Mouse (Mus musculus) stomach, postnatal 0 days (tissue): Measurements from ENCODE around the gene Tie1. TPM values are rescaled to one million over a fixed set of nuclear protein-coding genes. Genes with fewer than 3 reads are reported as not detected.

Experiments
- ATAC-seq: fragments of 200-750 bp; cut with Nextera tagmentation; 2 replicates; pipeline ENCODE4 v1.8.0; 2017; ENCODE audit not compliant: low FRiP score, low TSS enrichment
- DNase-seq: peaks from one replicate; pipeline ENCODE4 v3.0.0-alpha.2; 2016; ENCODE audit warnings: low spot score
- H3K27ac ChIP-seq: fragments of 300-500 bp; sonication (generic); replicated peaks from 2 replicates; pipeline ENCODE4 v1.5.1; 2014; ENCODE audit warnings: mild to moderate bottlenecking, control low read depth
- H3K27me3 ChIP-seq: fragments of 300-500 bp; sonication (generic); 2 replicates; pipeline ENCODE4 v1.6.1; 2014; ENCODE audit warnings: low read length; ENCODE audit not compliant: control insufficient read depth, insufficient read depth
- H3K36me3 ChIP-seq: fragments of 300-500 bp; sonication (generic); 2 replicates; pipeline ENCODE4 v1.6.1; 2014; ENCODE audit warnings: low read length, mixed read lengths; ENCODE audit not compliant: control insufficient read depth, insufficient read depth
- H3K4me1 ChIP-seq: fragments of 300-500 bp; sonication (generic); replicated peaks from 2 replicates; pipeline ENCODE4 v1.6.1; 2014; ENCODE audit warnings: antibody characterized with exemption; ENCODE audit not compliant: control insufficient read depth, insufficient read depth
- H3K4me2 ChIP-seq: fragments of 300-500 bp; sonication (generic); replicated peaks from 2 replicates; pipeline ENCODE4 v1.6.1; 2014; ENCODE audit warnings: low read depth, mild to moderate bottlenecking, control low read depth, moderate library complexity
- H3K4me3 ChIP-seq: fragments of 300-500 bp; sonication (generic); 2 replicates; pipeline ENCODE4 v1.5.1; 2014; ENCODE audit warnings: low read depth, low read length, control low read depth
- H3K9ac ChIP-seq: fragments of 300-500 bp; sonication (generic); 2 replicates; pipeline ENCODE4 v1.6.1; 2014; ENCODE audit warnings: mild to moderate bottlenecking, low read length, control low read depth, mixed read lengths
- H3K9me3 ChIP-seq: fragments of 300-500 bp; sonication (generic); 2 replicates; pipeline ENCODE4 v1.6.1; 2016; ENCODE audit warnings: low read length; ENCODE audit not compliant: control insufficient read depth
- CTCF ChIP-seq: IDR thresholded peaks from 2 replicates; pipeline ENCODE4 v1.5.1; 2016; ENCODE audit warnings: antibody characterized with exemption, low read depth, mild to moderate bottlenecking, moderate library complexity
- EP300 ChIP-seq: optimal IDR thresholded peaks from 2 replicates; pipeline ENCODE3; 2016; ENCODE audit warnings: antibody characterized with exemption
- WGBS: fragments of 180-500 bp; shearing (Covaris S2); extraction: QIAGEN DNeasy Blood & Tissue Kit; methylation state at CpG from one replicate; pipeline ENCODE4 v1.1.7; 2014; 5-methylcytosine and 5-hydroxymethylcytosine counted together
- polyA plus RNA-seq: library from polyadenylated mRNA; unstranded; fragments of >200 nt; fragmentation: Nextera tagmentation; extraction: Ambion mirVana; gene quantifications from 2 replicates; pipeline ENCODE4 v1.2.1, GENCODE M21; 2015

Tie1 gene
- 9.2 and 9.3 TPM in 2 replicates for polyA plus RNA-seq

DNA sequence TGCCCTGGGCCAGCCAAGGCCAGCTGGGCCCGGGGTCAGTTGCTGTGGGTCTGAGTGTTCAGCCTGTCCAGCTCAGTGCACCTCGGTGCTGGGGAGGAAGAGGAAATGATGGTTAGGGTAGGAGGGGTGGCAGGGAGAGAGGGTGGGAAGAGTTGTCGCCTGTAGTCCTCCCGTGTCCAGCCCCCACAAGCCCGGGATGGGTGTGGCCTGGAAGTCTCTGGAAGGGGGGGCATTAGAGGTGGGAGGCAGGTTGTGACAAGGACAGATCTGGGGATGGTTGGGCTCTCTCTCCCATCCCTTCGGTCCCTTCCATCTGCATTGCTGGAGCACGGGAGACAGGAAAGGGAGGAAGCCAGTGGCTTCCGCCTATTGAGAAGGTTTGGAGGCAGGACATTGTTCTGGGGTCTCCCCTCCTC, at the start of gene Tie1:
Tie1 (minus strand) TSS at position 345 of the 416 bp plus-strand sequence.
- no peak for TF ChIP-seq CTCF
- no peak for TF ChIP-seq EP300
- H3K4me3 ChIP-seq = peak within 1 kb of the TSS; percentile 6; the same call in 1 of the 2 replicates
- 66% methylated on average over 8 of the region's 8 CpGs for WGBS

DNA sequence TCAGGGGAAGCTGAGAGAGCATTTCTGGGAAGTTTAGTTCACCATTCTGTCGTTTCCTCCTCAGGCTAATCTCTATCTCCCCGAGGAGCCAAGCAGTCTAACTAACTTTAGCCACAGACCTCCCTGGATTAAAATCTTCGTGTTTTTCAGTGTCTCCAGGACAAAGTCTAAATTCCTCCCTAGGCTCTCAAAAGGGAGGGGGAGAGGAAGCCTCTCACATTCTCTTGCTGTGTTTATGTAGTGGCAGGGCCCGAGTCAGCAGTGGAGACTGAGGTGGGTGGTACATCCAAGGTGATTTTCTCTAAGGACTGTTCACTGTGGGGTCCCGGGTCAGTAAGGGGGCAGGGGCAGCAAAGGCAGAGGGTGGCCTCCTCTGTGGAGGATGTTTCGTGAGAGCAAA, 47.9 kb upstream of the Tie1 start:
- no peak overlapping the region for H3K4me2 ChIP-seq
- TF ChIP-seq CTCF = no peak
- TF ChIP-seq EP300 = no peak
- 22% methylated on average over 6 of the region's 6 CpGs for WGBS
- no peak overlapping the region for H3K27ac ChIP-seq
- H3K9me3 ChIP-seq = no peaks in the 10 kb centered on the region
- no peak overlapping the region for H3K9ac ChIP-seq
- no peak for DNase-seq
- H3K4me3 ChIP-seq = no peak overlapping the region
- H3K4me1 ChIP-seq = no peaks in the 10 kb centered on the region
- H3K36me3 ChIP-seq = no peaks in the 10 kb centered on the region
- ATAC-seq = no peak
- H3K27me3 ChIP-seq = no peaks in the 10 kb centered on the region

More for the DNA sequence above, at the start of gene Tie1:
- ATAC-seq = peak; percentile 71
- Histone ChIP-seq H3K4me1 (no peaks in the 10 kb centered on the region), H3K36me3 (no peaks in the 10 kb centered on the region), H3K27me3 (no peaks in the 10 kb centered on the region), H3K4me2 (no peak within 1 kb of the TSS), H3K9ac (no peak within 1 kb of the TSS), H3K27ac (no peak within 1 kb of the TSS), H3K9me3 (no peaks in the 10 kb centered on the region)
- no peak for DNase-seq

DNA sequence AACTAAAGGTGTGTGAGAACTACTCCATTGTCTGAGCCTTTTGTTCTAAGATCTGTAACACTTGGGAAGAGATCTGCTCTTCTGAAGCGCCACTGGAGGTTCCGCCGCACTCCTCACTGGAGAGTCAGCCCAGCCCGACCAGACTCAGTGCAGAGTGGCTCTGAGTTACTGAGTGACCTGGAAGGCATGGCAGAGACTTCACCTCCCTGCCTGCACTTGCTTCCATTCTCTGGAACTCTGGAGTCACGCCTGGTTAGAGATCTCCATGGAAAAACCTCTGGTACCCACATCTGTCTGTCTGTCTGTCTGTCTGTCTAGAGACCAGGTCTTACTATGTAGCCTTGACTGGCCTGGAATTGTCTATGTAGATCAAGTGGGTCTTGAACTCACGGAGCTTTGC, 45.7 kb upstream of the Tie1 start:
- no peaks in the 10 kb centered on the region for H3K27me3 ChIP-seq
- H3K4me3 ChIP-seq = no peak overlapping the region
- no peak overlapping the region for H3K27ac ChIP-seq
- no peak overlapping the region for H3K9ac ChIP-seq
- no peak overlapping the region for H3K4me2 ChIP-seq
- no peaks in the 10 kb centered on the region for H3K9me3 ChIP-seq
- TF ChIP-seq CTCF = no peak
- TF ChIP-seq EP300 = no peak
- no peaks in the 10 kb centered on the region for H3K4me1 ChIP-seq
- ATAC-seq = no peak
- no peaks in the 10 kb centered on the region for H3K36me3 ChIP-seq
- no peak for DNase-seq
- 85% methylated on average over 6 of the region's 6 CpGs for WGBS

DNA sequence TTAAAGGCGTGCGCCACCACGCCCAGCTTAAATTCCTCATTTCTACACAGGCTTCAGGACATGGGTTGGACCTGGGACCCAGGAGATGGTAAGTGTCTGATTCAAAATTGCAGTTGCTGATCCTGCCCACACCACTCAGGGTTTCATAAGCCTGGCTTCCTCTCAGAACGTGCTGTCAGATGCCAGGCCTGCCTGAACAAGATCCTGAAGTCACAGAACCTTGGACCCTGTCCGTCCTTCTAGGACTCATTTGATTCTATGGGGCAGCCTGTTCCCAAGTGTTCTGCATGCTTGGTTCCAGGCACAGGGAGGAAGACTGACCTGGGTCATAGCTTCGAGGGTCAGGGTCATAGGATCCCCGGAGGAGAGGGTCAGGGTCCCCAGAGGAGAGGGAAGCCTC, 43.7 kb upstream of the Tie1 start:
- Histone ChIP-seq H3K4me3 (no peak overlapping the region), H3K36me3 (no peaks in the 10 kb centered on the region), H3K9ac (no peak overlapping the region), H3K27ac (no peak overlapping the region), H3K27me3 (no peaks in the 10 kb centered on the region), H3K4me2 (no peak overlapping the region), H3K4me1 (no peaks in the 10 kb centered on the region), H3K9me3 (no peaks in the 10 kb centered on the region)
- ATAC-seq (no peak), DNase-seq (no peak)
- no peak for TF ChIP-seq EP300
- TF ChIP-seq CTCF = no peak
- 73% methylated on average over 7 of the region's 7 CpGs for WGBS

DNA sequence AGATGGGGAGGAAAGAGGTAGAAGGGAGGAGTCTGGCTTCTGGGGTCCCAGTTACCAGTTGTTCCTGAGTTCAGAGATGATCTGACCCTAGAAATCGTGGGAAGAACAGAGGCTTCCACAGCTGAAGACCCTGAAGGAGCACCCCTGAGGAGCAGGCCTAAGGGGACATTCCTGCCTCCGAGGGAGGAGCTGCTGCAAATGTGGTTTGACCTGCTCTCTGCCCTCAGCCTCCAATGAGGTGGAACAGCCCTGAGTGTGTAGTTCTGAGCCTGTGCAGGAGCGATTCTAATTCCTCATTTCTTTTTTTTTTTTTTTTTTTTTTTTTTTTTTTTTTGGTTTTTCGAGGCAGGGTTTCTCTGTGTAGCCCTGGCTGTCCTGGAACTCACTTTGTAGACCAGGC, 43.3 kb upstream of the Tie1 start:
- no peak overlapping the region for H3K9ac ChIP-seq
- H3K4me2 ChIP-seq = no peak overlapping the region
- no peak overlapping the region for H3K4me3 ChIP-seq
- H3K9me3 ChIP-seq = no peaks in the 10 kb centered on the region
- WGBS = 53% methylated on average over 3 of the region's 4 CpGs
- no peaks in the 10 kb centered on the region for H3K4me1 ChIP-seq
- no peaks in the 10 kb centered on the region for H3K27me3 ChIP-seq
- DNase-seq = no peak
- no peak for TF ChIP-seq EP300
- TF ChIP-seq CTCF = no peak
- no peak for ATAC-seq
- no peaks in the 10 kb centered on the region for H3K36me3 ChIP-seq
- H3K27ac ChIP-seq = no peak overlapping the region

DNA sequence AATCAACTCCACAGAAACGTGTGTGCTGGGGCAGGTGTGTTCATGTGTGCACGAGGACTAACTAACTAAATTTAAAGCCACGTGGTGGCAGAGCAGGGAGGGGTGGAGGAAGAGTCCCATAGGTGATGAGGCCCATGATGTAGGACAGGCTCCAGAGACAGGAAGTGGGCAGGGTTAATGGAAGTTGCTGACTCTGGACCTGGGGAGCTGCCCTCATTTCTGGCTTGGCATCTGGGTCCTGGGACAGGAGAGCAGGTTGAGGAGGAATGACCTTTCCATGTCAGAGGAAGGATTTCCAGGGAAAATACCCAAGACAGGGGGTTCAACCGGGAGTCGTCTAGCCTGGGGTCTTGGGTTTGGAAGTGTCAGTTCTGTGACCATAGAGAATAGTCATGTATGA, 42.8 kb upstream of the Tie1 start:
- DNase-seq (no peak), ATAC-seq (no peak)
- H3K9me3 ChIP-seq = no peaks in the 10 kb centered on the region
- no peaks in the 10 kb centered on the region for H3K36me3 ChIP-seq
- H3K4me1 ChIP-seq = no peaks in the 10 kb centered on the region
- no peak overlapping the region for H3K9ac ChIP-seq
- TF ChIP-seq EP300 = no peak
- no peak for TF ChIP-seq CTCF
- no peak overlapping the region for H3K4me3 ChIP-seq
- H3K4me2 ChIP-seq = no peak overlapping the region
- H3K27me3 ChIP-seq = no peaks in the 10 kb centered on the region
- no peak overlapping the region for H3K27ac ChIP-seq
- 72% methylated on average over 5 of the region's 5 CpGs for WGBS
